Mouse (Mus musculus) cerebellum, adult 2 months (tissue): ENCODE results near the gene Tmem192. TPM values are rescaled to one million over a fixed set of nuclear protein-coding genes. Genes with fewer than 3 reads are reported as not detected.
"Not testable (repeated sequence)": the region's sequence is repeated elsewhere in the genome, so short reads cannot be mapped to it uniquely, and the experiment has no call there.

Experiments used
- DNase-seq, 2 experiments: peaks; one replicate each; pipeline ENCODE4 v3.0.0; 2021
- H3K27ac ChIP-seq: fragments of 200-500 bp; 2 replicates; pipeline ENCODE4 v1.5.1; 2012; ENCODE audit warnings: low read length, control low read depth, inconsistent platforms; ENCODE audit not compliant: insufficient read depth
- H3K27me3 ChIP-seq: fragments of 200-500 bp; 2 replicates; pipeline ENCODE4 v1.6.1; 2012; ENCODE audit warnings: inconsistent platforms, mild to moderate bottlenecking, low read length, moderate library complexity; ENCODE audit not compliant: control insufficient read depth, insufficient read depth
- H3K4me1 ChIP-seq: fragments of 200-500 bp; 2 replicates; pipeline ENCODE4 v1.6.1; 2011; ENCODE audit warnings: low read length; ENCODE audit not compliant: control insufficient read depth, insufficient read depth
- H3K4me3 ChIP-seq: fragments of 200-500 bp; replicated peaks from 2 replicates; pipeline ENCODE3; 2011; ENCODE audit warnings: mild to moderate bottlenecking, low read depth, low read length, control low read depth; ENCODE audit not compliant: insufficient read depth
- CTCF ChIP-seq: fragments of 200-500 bp; IDR thresholded peaks from 2 replicates; pipeline ENCODE4 v1.5.1; 2011; ENCODE audit warnings: low read depth, mild to moderate bottlenecking, control low read depth, low read length, moderate library complexity, borderline replicate concordance; ENCODE audit not compliant: insufficient read depth
- POLR2A ChIP-seq: fragments of 200-500 bp; IDR thresholded peaks from 2 replicates; pipeline ENCODE4 v1.6.1; 2011; ENCODE audit warnings: low read length, control low read depth, borderline replicate concordance; ENCODE audit not compliant: insufficient read depth
- WGBS: fragments of 180-500 bp; shearing (Covaris S2); methylation state at CpG from one replicate; pipeline ENCODE4 v1.1.7; 2018; 5-methylcytosine and 5-hydroxymethylcytosine counted together
- polyA plus RNA-seq: library from polyadenylated mRNA; depleted of rRNA; stranded (reverse); fragments of >200 nt; gene quantifications from 2 replicates; pipeline ENCODE4 v1.2.3, GENCODE M21; 2012; rRNA removed

The Tmem192 gene
- polyA plus RNA-seq, 1 experiment: 48.4 TPM

DNA sequence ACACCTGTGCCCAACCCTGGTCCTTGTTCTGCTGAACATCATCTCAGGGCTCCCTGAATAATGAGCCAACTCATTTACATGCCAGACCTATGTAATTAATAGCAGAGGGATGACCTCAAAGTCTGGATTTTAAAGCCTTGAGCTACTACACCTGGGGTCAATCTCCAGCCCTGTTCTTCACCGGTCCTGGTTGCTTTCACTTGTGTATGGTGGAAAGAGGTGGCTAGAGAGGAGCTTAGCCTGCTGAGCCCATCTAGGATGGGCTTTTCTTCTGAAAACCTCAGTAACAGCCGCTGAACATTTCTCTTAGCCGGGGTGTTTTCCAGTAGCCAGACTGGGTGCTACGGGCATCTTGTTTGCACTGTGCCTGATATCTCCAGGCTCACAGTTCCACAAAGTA, 40.7 kb downstream of the Tmem192 start, which contains the start of gene Trim75:
TSS of gene Trim75 (minus strand) at position 101 of the 400 bp plus-strand sequence.
- DNase-seq: no peak
- 90% methylated on average over 4 of the region's 4 CpGs for WGBS
- H3K4me3 ChIP-seq: no peak within 1 kb of the TSS
- TF ChIP-seq CTCF: no peak
- no peaks in the 10 kb centered on the region; the same call in 1 of the 2 replicates for H3K4me1 ChIP-seq
- no peak within 1 kb of the TSS for H3K27ac ChIP-seq
- H3K27me3 ChIP-seq: no peaks in the 10 kb centered on the region

DNA sequence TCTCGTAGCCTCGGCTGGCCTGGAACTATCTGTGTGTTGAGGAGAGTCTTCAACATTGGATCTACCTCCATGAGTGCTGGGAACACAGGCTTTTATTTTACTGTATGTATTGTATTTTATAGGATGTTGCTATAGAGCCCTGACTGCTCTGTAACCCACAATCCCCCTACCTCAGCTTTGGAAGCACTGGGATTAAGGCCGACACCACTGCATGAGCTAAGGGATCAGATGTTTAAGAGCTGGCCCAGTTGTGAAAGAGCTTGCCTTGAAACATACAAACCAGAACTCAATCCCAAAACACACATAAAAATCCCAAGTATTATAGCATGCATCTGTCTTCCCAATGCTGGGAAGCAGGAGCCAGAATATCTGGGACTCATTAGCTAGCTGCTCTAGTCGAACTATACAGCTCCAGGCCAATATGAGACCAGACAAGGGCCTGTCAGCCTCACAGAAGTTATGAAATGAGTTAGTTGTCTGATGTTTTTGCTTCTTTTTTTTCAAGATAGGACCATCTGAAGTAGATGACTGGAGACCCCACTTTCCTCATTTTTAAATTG, 51.9 kb downstream of the Tmem192 start:
- TF ChIP-seq CTCF: no peak
- no peak for TF ChIP-seq POLR2A
- Histone ChIP-seq H3K4me1 (no peaks in the 10 kb centered on the region), H3K27ac (no peak overlapping the region), H3K27me3 (no peaks in the 10 kb centered on the region), H3K4me3 (no peak overlapping the region)
- 85% methylated on average over 4 of the region's 4 CpGs for WGBS
- DNase-seq: no peak

DNA sequence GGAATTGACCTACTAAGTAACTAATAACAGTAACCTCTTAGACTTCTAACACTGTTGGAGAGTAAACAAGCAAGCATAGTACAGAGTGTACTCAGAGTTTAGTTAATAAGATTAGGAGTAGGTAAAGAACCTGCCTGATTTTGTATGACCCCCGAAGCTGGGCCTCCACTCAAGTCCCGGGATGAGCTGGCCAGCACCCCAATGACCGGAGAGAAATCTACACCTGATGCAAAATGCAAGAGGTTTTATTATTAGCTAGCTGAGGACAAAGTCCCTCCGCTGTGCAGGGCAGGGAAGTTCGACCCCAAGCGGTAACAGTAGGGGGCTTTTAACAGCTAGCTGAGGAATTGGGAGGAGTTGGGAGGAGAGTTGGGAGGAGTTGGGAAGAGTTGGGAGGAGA, 60.6 kb downstream of the Tmem192 start:
- WGBS: 67% methylated on average over 6 of the region's 6 CpGs
- not testable (repeated sequence) for H3K4me1 ChIP-seq, H3K4me3 ChIP-seq, H3K27me3 ChIP-seq, DNase-seq, H3K27ac ChIP-seq

DNA sequence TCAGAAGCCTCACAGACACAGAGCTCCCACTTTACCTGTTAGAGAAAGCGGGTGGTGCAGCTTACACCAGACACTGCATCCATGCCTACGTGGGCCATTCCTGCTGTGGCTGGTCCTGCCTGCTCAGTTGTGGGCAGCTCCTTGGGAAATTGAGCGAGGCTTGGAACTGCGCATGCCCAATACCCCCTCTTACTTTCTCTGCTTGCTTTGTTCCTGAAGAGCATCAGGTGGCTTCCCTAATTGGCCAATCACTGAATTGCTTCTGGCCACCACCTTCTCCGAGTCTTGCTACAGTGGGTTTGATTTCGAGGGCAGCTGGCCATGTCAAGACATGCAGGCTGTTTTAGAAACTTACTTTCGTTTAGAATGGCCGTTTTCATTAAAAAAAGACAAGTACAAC, 71.4 kb downstream of the Tmem192 start, which contains the start of the genes Trim61 and Trim60:
TSS of gene Trim61 (minus strand) at position 101 of the 400 bp plus-strand sequence.
TSS of gene Trim60 (minus strand) at position 162 of the 400 bp plus-strand sequence.
- 86% methylated on average over 8 of the region's 8 CpGs for WGBS

More for the DNA sequence above, 71.4 kb downstream of the Tmem192 start, which contains the start of the genes Trim61 and Trim60:
- TF ChIP-seq CTCF (no peak), POLR2A (no peak)
- Histone ChIP-seq H3K4me3 (no peak within 1 kb of the TSS), H3K4me1 (no peaks in the 10 kb centered on the region), H3K27ac (no peak within 1 kb of the TSS), H3K27me3 (no peaks in the 10 kb centered on the region)
- DNase-seq: no peak

Other genes starting within 250 kb of the Tmem192 start
- 95.7 and 107 TPM in 2 replicates for gene Msmo1, start 213.4 kb upstream of the Tmem192 start, polyA plus RNA-seq
- 58.4 and 73.5 TPM in 2 replicates for gene Klhl2, start 97.2 kb upstream of the Tmem192 start, polyA plus RNA-seq
- gene Trim75, start 40.6 kb downstream of the Tmem192 start, polyA plus RNA-seq: not detected in 2 replicates
- gene Trim61, start 71.3 kb downstream of the Tmem192 start, polyA plus RNA-seq: not detected in 2 replicates
- not detected in 2 replicates for gene Trim60, start 71.4 kb downstream of the Tmem192 start, polyA plus RNA-seq
- not detected in 2 replicates for gene Apela, start 90.2 kb downstream of the Tmem192 start, polyA plus RNA-seq
- not detected in 2 replicates for gene Gm10663, start 127.8 kb downstream of the Tmem192 start, polyA plus RNA-seq
- not detected in 2 replicates for gene BC030870, start 182.4 kb downstream of the Tmem192 start, polyA plus RNA-seq